Mouse (Mus musculus) colon, adult 2 months (tissue): Measurements from ENCODE around the gene Cep72. TPM values are rescaled to one million over a fixed set of nuclear protein-coding genes. Genes with fewer than 3 reads are reported as not detected.

Experiments
- polyA plus RNA-seq: library from polyadenylated mRNA; depleted of rRNA; stranded (reverse); fragments of >200 nt; gene quantifications from 2 replicates; pipeline ENCODE4 v1.2.3, GENCODE M21; 2012; rRNA removed

Gene Cep72
- polyA plus RNA-seq, result 2.0 and 2.5 TPM in 2 replicates

GRCm38 (mm10) chr13:74061613-74062377 lies at the start of gene Cep72:
Gene Cep72, minus strand, starts transcription at chr13:74062299.

DNA sequence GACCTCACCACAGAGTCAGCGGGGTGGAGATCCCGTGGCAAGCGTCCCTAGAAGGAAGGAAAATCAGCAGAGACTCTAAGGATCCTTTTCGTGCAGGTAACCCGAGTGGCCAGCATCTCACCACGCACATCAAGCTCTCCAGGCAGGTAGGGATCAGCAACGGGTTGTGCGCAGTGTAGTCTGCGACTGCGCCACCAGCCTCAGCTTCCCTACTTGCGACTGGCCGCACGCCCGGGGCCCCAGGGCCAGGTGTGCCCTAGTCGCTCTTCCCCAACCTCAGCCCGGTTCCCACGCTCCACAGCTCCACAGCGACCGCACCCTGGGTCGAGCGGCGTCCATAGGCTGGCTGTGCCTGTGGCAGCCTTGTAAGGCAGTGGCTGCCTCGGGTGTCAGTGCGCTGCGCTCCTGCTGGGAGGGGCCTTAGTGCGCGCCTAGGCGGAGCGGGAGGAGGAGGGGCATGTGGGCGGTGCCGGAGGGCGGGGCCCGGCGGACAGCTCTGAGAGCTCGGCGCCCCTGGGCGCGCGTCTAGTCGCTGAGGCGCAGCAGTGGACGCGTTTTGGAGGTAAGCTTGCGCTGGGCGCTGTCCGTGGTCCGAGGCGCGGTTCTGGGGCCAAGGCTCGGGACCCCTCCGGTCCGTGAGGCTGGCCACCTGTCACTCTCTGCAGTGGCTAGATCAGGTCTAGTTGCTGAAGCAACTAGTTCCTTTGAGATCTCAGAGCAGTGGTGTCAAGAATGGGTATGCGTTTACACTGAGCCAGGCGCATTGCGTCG lies 53.0 kb downstream of the Cep72 start, which contains the start of gene Tppp:
Gene Tppp, plus strand, starts transcription at position 460 of the 771 bp plus-strand sequence.

Other genes starting within 250 kb of the Cep72 start
- 14.3 and 17.2 TPM in 2 replicates for gene Nkd2, start 214.7 kb downstream of the Cep72 start, polyA plus RNA-seq
- gene Trip13, start 124.5 kb downstream of the Cep72 start, polyA plus RNA-seq, result 0.49 and 1.2 TPM in 2 replicates
- 19.6 and 20.2 TPM in 2 replicates for gene Brd9, start 124.5 kb downstream of the Cep72 start, polyA plus RNA-seq
- gene Zdhhc11, start 98.4 kb downstream of the Cep72 start, polyA plus RNA-seq, result not detected in 2 replicates
- 36.5 and 39.8 TPM in 2 replicates for gene Tppp, start 52.9 kb downstream of the Cep72 start, polyA plus RNA-seq
- 117 and 152 TPM in 2 replicates for gene Slc9a3, start 59.2 kb upstream of the Cep72 start, polyA plus RNA-seq
- 32.9 and 34.1 TPM in 2 replicates for gene Exoc3, start 146.4 kb upstream of the Cep72 start, polyA plus RNA-seq
- gene Ahrr, start 230.0 kb upstream of the Cep72 start, polyA plus RNA-seq, result 1.0 and 2.5 TPM in 2 replicates